Mouse (Mus musculus) regulatory T cell (primary cell): ENCODE results near the gene Prdm10.

ENCODE experiments used
- in situ Hi-C: fragments of 300-600 bp; cut with MboI, MseI; formaldehyde crosslinking; loops from one replicate; pipeline ENCODE4 v1.15.1; 2025; ENCODE audit warnings: high pct_unique_total_duplicates

The Prdm10 gene

GRCm38 (mm10) chr9:31262226-31263105 lies 17.9 kb upstream of the Prdm10 start:
- in situ Hi-C loops, result no loop called here

DNA sequence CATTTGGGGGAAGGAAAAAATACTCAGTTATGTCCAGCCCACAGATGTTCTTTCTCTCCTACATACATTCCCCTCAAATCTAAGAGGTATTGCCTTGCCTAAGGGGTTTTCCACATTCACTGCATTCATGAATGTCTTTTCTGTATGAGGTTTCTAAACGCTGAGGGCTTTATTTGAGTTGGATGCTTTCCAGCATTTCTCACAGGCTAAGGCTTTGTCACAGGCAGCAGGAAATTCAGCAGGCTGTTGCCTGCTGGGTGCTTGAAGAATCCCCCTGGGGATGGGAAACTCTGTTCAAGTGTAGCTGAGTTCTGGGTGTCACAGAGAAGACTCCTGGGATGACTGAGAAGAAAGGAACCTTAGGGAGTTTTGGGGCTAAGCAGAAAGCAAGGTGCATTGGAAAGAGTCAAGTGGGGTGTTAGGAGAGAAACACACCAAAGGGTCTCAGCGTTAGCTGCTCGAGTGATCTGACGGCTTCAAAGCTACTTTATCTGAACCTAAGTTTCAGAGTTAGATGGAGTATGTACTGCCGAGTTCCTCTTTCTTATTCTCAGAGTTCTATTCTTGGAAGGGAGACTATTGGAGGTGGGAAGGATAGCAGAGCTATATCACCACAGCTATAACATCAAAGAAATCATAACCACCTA lies 14.2 kb upstream of the Prdm10 start:
- in situ Hi-C loops, result no loop called here

DNA sequence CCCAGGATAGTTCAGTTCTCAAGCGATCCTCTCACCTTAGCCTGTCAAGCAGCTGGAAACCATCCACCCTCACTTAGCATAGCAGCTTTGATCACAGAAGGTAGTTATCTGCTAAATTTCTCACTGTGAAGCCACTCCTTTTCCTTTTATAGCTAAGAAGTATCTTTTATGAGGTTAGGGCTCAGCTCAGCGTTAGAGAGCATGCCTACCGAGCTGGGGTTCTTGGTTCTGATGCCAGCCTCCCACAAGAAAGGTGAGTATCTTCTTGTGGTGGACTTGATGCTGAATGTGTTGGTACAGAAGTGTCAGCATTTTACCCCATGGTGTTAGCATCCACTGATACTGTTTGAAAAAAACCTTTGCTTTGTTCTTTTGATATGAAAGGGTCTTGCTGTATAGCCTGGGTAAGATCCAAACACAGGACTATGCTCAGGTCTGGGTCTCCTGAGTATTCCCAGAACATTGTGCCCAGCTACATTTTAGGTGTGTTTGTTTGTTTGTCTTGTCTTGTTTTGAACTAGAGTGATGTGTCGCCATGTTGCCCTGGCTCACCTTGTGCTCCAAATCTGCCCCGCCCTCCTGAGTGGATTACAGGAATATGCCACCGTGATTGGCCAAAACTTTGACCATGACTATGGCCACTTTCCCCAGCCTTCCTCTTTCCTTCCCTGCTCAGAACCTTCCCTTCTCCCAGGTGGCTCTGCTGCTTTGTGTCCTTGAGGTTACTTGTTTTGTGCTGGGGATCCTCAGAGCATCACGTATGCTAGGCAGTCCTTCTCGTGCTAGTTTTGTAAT lies 8.9 kb upstream of the Prdm10 start:
- in situ Hi-C loops, result no loop called here

GRCm38 (mm10) chr9:31272160-31272559 lies 8.2 kb upstream of the Prdm10 start:
- in situ Hi-C loops, result no loop called here

- in situ Hi-C loops, result loop anchor here (5.0 kb wide), 1 partner anchor 71 kb away; no protein-coding TSS in a partner anchor
These were observed 1.7 kb upstream of the Prdm10 start for GRCm38 (mm10) chr9:31278651-31279050.

DNA sequence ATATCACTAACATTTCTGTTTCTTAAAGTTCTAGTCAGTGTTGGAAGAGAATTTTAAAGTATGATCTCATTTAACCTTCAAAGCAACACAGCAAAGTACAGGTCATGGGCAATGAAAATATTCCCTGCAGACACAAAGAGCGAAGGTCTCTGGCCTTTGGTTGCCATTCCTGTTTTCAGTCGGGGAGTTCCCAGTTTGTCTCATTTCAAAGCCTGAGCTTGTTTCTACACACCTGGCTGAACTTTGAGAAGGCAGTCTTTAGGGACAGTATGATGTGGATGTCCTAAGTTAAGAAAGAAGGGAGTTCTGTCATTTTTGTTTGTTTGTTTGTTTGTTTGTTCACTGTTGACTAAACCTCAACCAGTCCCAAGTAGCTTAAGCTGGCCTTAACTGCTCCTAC lies 1.0 kb upstream of the Prdm10 start:
- in situ Hi-C loops, result loop anchor here (5.0 kb wide), 1 partner anchor 72 kb away; no protein-coding TSS in a partner anchor

DNA sequence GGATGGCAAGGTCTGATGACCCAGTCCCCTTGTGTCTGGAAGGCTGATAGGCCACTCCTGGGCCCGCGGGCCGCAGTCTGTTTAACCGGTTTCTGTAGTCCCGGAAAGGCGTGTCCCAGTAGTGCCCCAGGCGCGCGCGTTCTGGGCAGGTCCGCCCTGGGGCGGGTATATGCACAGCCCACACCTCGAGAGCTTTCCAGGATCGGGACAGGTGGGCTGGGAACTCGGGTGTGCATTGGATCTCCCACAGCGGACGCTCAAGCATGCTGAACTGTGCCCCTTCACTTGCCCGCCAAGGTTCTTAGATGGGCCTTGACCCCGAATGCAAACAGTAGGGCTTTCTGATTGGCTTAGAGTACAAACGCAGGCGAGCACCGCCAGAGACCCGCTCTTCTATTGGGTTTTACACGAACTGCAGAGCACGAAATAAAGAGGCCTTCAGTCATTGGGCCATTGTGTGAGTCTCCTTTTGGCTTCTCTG lies 413 bp upstream of the Prdm10 start:
- in situ Hi-C loops, result loop anchor here (5.0 to 10.0 kb wide), 2 partner anchors 73 to 245 kb away; partner anchors contain the start of gene Zbtb44

GRCm38 (mm10) chr9:31281011-31281662 lies 799 bp downstream of the Prdm10 start:
- in situ Hi-C loops, result loop anchor here (10.0 kb wide), 1 partner anchor 246 kb away; the partner anchor contains the start of gene Zbtb44

DNA sequence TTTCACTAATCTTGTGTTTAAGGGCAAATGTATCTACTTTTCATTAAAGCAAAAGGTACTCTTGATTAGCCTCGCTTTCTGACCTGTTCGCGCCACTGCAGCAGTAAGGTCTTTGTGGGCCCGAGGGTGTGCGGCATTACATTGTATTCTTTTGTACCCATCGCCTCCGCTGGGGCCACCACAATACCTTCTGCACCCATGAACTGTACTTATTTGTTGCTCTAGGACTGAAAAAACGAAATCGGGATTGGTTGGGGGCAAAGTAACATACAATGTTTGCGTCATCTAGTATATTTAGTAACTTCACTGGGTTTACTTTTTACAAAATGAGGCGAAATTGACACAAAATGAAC lies 1.3 kb downstream of the Prdm10 start:
- in situ Hi-C loops, result loop anchor here (10.0 kb wide), 1 partner anchor 247 kb away; the partner anchor contains the start of gene Zbtb44

DNA sequence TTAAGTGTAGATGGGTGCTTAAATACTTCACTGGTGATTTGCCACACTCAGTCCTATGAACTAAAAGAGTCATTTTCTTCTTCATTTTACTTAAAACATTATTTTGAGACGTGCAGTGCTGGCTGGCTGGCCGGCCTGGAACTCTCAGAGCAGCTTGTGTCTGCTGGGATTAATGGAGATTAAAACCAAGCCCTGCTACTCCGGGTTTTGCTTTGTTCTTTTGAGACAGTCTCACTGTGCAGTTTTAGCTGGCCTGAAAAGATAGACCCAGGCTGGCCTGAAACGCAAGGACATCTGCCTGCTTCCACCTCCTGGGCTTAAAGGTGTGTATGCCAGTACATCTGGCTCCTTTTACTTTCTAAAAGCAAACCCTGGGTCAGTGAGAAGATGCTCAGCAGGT lies 2.2 kb downstream of the Prdm10 start:
- in situ Hi-C loops, result loop anchor here (10.0 kb wide), 1 partner anchor 248 kb away; the partner anchor contains the start of gene Zbtb44

- in situ Hi-C loops, result loop anchor here (10.0 kb wide), 1 partner anchor 248 kb away; the partner anchor contains the start of gene Zbtb44
These were observed 2.7 kb downstream of the Prdm10 start for GRCm38 (mm10) chr9:31283044-31283443.

- in situ Hi-C loops, result loop anchor here (10.0 kb wide), 1 partner anchor 249 kb away; the partner anchor contains the start of gene Zbtb44
These were observed 3.6 kb downstream of the Prdm10 start for GRCm38 (mm10) chr9:31283911-31284310.

DNA sequence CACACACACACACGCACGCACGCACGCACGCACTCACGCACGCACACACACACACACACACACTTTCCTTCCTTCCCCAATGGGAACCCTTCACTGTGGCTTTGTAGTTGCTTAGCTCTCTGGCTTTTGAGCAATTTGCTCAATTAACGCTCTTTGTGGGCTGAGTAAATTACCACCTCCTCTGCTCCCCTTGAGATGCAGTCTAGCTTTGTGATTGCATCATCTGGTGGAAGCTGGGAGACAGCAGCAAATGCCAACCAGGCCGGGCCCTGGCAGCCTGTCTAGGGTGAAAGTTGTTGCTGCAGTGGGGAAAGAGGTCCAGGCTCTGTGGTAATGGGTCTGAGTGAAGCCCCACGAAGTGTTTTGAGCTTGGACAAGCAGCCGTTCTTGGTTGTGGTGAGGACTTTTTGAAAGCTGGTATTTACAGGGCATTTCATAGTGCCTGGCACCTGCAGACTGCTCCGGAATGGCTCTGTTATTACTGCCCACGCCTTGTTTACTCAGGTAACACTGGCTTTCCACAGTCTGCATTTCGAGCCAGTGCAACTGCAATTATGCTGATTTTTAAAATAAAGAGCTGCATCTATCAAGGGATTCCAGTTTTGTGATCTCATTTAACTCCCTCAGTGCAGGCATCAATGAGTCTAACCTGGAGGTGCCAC lies 10.0 kb downstream of the Prdm10 start:
- in situ Hi-C loops, result no loop called here

DNA sequence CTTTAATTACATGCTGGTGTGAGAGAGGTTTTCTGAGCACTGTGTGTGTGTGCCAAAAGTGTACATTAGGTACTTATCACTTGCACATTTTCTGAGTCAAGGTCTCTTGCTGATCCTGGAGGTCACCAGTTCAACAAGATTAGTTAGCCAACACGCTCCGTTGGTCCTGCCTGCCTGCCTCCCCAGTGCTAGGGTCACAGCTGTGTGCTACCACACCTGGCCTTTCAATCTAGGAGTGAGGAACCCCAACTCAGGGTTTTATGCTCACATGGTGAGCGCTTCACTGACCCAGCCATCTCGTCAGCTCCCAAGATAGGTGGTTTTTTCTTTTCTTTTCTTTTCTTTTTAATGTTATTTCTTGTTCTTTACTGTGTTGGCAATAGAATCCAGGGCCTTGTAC lies 11.6 kb downstream of the Prdm10 start:
- in situ Hi-C loops, result no loop called here

GRCm38 (mm10) chr9:31293208-31293607 lies 12.9 kb downstream of the Prdm10 start:
- in situ Hi-C loops, result no loop called here

- in situ Hi-C loops, result no loop called here
These were observed 15.0 kb downstream of the Prdm10 start for GRCm38 (mm10) chr9:31295311-31295710.

- in situ Hi-C loops, result no loop called here
These were observed 16.0 kb downstream of the Prdm10 start for GRCm38 (mm10) chr9:31296293-31296692.

GRCm38 (mm10) chr9:31298751-31299150 lies 18.4 kb downstream of the Prdm10 start:
- in situ Hi-C loops, result no loop called here

- in situ Hi-C loops, result no loop called here
These were observed 20.2 kb downstream of the Prdm10 start for GRCm38 (mm10) chr9:31300525-31300924.

DNA sequence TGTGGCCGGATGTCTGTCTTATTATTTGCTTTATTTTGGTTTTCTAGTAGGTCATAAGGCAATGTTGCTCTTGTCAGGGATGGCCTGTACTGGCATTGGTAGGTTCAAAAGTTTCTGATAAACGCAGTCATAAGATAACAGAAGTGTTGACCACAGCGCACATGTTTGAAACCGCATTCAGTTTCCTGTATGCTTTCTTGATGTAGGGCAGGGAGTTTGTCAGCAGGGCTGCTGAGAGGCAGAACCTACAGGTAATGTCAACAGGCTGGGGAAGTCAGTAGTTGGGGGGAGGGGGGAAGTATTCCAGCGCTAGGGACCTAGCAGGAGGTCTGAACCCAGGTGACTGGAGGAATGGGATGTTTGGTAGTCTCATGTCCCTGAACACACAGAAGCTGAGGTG lies 20.8 kb downstream of the Prdm10 start:
- in situ Hi-C loops, result no loop called here
